Mouse (Mus musculus) embryonic fibroblast, embryonic 13.5 days (primary cell): Measurements from ENCODE around the gene Col27a1.

ENCODE experiments used
- CTCF ChIP-seq: IDR thresholded peaks from 2 replicates; pipeline ENCODE4 v1.5.1; 2011; ENCODE audit warnings: mild to moderate bottlenecking, control low read depth, low read length, moderate library complexity, borderline replicate concordance; ENCODE audit not compliant: insufficient read depth
- POLR2A ChIP-seq: IDR thresholded peaks from 2 replicates; pipeline ENCODE4 v1.6.1; 2011; ENCODE audit warnings: low read depth, mild to moderate bottlenecking, control low read depth, low read length, moderate library complexity

GRCm38 (mm10) chr4:63316076-63316746, 102.4 kb downstream of the Col27a1 start:
- no peak for TF ChIP-seq CTCF
- no peak for TF ChIP-seq POLR2A
